Mouse (Mus musculus) effector memory CD4-positive, alpha-beta T cell, adult 5 months (primary cell): ENCODE results near the gene Vmn2r103. TPM values are rescaled to one million over a fixed set of nuclear protein-coding genes. Genes with fewer than 3 reads are reported as not detected.

Source experiments
- polyA plus RNA-seq: library from polyadenylated mRNA; unstranded; fragments of 100-300 nt; shearing (Covaris generic); gene quantifications from one replicate; pipeline ENCODE4 v1.2.1, GENCODE M21; 2017

Gene Vmn2r103
- polyA plus RNA-seq: not detected

DNA sequence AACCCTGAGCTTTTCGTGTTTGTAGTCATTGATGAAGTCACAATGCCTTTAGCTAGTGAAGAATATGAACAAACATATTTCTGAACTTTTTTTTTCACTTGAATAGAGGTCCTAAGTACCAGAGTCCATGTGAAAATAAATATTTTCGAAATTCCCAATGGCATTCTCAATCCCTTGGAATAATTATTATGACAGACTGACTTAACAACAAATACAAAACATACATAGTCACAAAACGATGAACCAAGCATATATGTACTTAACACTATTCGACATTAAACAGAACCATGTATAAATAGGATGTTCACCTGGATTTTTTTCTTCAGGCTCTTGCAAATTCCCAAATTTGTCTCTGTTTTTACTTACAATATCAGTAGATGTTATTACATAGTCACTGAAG, at the start of gene Vmn2r103:
Gene Vmn2r103, plus strand, starts transcription at position 301 of the 400 bp plus-strand sequence.

Other genes with a start within 250 kb of the Vmn2r103 start
- gene Vmn2r101, start 196.1 kb upstream of the Vmn2r103 start, polyA plus RNA-seq: not detected
- 0.04 TPM for gene Vmn2r102, start 113.0 kb upstream of the Vmn2r103 start, polyA plus RNA-seq